Mouse (Mus musculus) embryonic facial prominence, embryonic 14.5 days (tissue): ENCODE results near the gene Cracr2b. TPM values are rescaled to one million over a fixed set of nuclear protein-coding genes. Genes with fewer than 3 reads are reported as not detected.
"Not testable (repeated sequence)": the region's sequence is repeated elsewhere in the genome, so short reads cannot be mapped to it uniquely, and the experiment has no call there.

Experiments
- ATAC-seq: fragments of 200-750 bp; cut with Nextera tagmentation; 2 replicates; pipeline ENCODE4 v1.8.0; 2017; ENCODE audit warnings: low read depth, moderate number of reproducible peaks, moderate TSS enrichment
- DNase-seq: peaks from one replicate; pipeline ENCODE4 v3.0.0-alpha.2; 2015; ENCODE audit warnings: low spot score
- H3K27ac ChIP-seq: fragments of 300-500 bp; sonication (generic); replicated peaks from 2 replicates; pipeline ENCODE4 v1.5.1; 2014; ENCODE audit warnings: low read depth, mild to moderate bottlenecking, low read length, moderate library complexity
- H3K27me3 ChIP-seq: fragments of 300-500 bp; sonication (generic); replicated peaks from 2 replicates; pipeline ENCODE4 v1.6.1; 2014; ENCODE audit warnings: low read length; ENCODE audit not compliant: control insufficient read depth, insufficient read depth
- H3K36me3 ChIP-seq: fragments of 300-500 bp; sonication (generic); 2 replicates; pipeline ENCODE4 v1.6.1; 2014; ENCODE audit warnings: low read length, mixed read lengths; ENCODE audit not compliant: control insufficient read depth, insufficient read depth
- H3K4me1 ChIP-seq: fragments of 300-500 bp; sonication (generic); 2 replicates; pipeline ENCODE4 v1.6.1; 2014; ENCODE audit warnings: antibody characterized with exemption, low read length; ENCODE audit not compliant: control insufficient read depth, insufficient read depth
- H3K4me2 ChIP-seq: fragments of 300-500 bp; sonication (generic); 2 replicates; pipeline ENCODE4 v1.6.1; 2014; ENCODE audit warnings: low read depth, mild to moderate bottlenecking, low read length, moderate library complexity, mixed read lengths
- H3K4me3 ChIP-seq: fragments of 300-500 bp; sonication (generic); 2 replicates; pipeline ENCODE4 v1.5.1; 2014; ENCODE audit warnings: low read depth, mild to moderate bottlenecking, low read length
- H3K9ac ChIP-seq: fragments of 300-500 bp; sonication (generic); 2 replicates; pipeline ENCODE4 v1.6.1; 2014; ENCODE audit warnings: low read depth, mild to moderate bottlenecking, low read length, moderate library complexity, mixed read lengths
- H3K9me3 ChIP-seq: fragments of 300-500 bp; sonication (generic); 2 replicates; pipeline ENCODE4 v1.6.1; 2016; ENCODE audit warnings: low read length; ENCODE audit not compliant: control insufficient read depth
- WGBS: fragments of 180-500 bp; shearing (Covaris S2); extraction: QIAGEN DNeasy Blood & Tissue Kit; methylation state at CpG from one replicate; pipeline ENCODE4 v1.1.7; 2014; 5-methylcytosine and 5-hydroxymethylcytosine counted together
- polyA plus RNA-seq: library from polyadenylated mRNA; unstranded; fragments of >200 nt; fragmentation: Nextera tagmentation; extraction: Ambion mirVana; gene quantifications from 2 replicates; pipeline ENCODE4 v1.2.1, GENCODE M21; 2014

Cracr2b gene
- polyA plus RNA-seq, 1 experiment from 2014 or later: 10.3 TPM

DNA sequence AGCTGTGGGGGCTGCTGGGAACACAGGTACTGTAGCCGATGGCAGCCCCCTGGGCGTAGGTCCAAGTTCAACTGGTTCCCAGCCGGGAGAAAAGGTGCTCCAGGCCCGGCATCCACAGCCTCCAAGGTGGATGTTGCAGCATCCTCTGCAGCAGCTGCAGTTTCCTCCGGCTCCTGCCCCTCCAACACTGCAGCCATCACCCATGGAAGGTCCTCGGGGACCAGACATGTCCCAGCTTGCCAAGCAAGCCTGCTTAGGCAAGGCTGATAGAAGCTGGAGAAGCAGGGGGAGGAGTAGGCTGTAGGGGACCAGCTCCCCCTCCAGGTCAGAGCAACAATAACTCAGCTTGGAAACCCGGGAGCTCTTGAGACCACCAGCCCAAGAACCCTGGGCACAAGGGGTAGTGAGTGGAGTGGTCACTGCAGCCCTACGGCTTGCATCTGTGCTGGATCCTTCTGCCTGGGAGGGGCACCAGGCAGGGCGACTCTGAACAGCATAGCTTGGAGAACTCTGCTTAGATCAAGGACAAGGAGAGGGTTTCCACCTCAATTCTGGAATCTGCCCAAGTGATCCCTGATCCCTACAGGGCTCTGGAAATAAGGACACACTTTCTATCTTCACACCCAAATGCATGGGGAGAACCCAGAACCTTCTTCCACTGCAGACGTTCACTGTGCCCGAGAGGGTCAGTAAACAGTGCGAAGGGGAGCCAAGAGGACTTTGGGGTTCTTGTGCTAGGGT, 17.6 kb upstream of the Cracr2b start:
- H3K4me3 ChIP-seq: peak overlapping the region; percentile 40
- WGBS: 14% methylated on average over 9 of the region's 12 CpGs
- H3K27ac ChIP-seq: 0 out of 2 replicates have a peak overlapping the region, but pooled peaks have one; percentile 4
- H3K9ac ChIP-seq: peak overlapping the region; percentile 56
- no peaks in the 10 kb centered on the region for H3K27me3 ChIP-seq
- ATAC-seq (peak; percentile 20), DNase-seq (peak; percentile 84)
- H3K4me1 ChIP-seq: peaks cover 17% of the 10 kb centered on the region
- no peaks in the 10 kb centered on the region for H3K9me3 ChIP-seq
- H3K4me2 ChIP-seq: peak overlapping the region; percentile 67
- peaks cover 35% of the 10 kb centered on the region for H3K36me3 ChIP-seq

- WGBS: under 1% methylated on average over 22 of the region's 25 CpGs
- peaks cover 34% of the 10 kb centered on the region for H3K36me3 ChIP-seq
These were observed 17.1 kb upstream of the Cracr2b start, which contains the start of gene Pidd1 for GRCm38 (mm10) chr7:141443828-141444237. Gene Pidd1 (minus strand): TSS chr7:141444025.

GRCm38 (mm10) chr7:141446374-141446773, 14.5 kb upstream of the Cracr2b start:
- H3K4me3 ChIP-seq, ATAC-seq, H3K9me3 ChIP-seq, DNase-seq, H3K27me3 ChIP-seq, H3K27ac ChIP-seq, H3K9ac ChIP-seq: not testable (repeated sequence)
- 84% methylated on average over 3 of the region's 3 CpGs for WGBS
- H3K4me1 ChIP-seq: peaks cover 23% of the 10 kb centered on the region
- H3K4me2 ChIP-seq: peak overlapping the region; percentile 91; the same call in 1 of the 2 replicates
- peaks cover 38% of the 10 kb centered on the region for H3K36me3 ChIP-seq

More at GRCm38 (mm10) chr7:141443828-141444237, 17.1 kb upstream of the Cracr2b start, which contains the start of gene Pidd1:
- H3K4me1 ChIP-seq: peaks cover 23% of the 10 kb centered on the region
- H3K9ac ChIP-seq: peak within 1 kb of the TSS; percentile 56
- DNase-seq: peak; percentile 92
- H3K27ac ChIP-seq: peak within 1 kb of the TSS; percentile 4; the same call in 1 of the 2 replicates
- no peaks in the 10 kb centered on the region for H3K27me3 ChIP-seq
- H3K4me3 ChIP-seq: peak within 1 kb of the TSS; percentile 40
- peak within 1 kb of the TSS; percentile 67 for H3K4me2 ChIP-seq
- H3K9me3 ChIP-seq: no peaks in the 10 kb centered on the region
- ATAC-seq: peak; percentile 63

DNA sequence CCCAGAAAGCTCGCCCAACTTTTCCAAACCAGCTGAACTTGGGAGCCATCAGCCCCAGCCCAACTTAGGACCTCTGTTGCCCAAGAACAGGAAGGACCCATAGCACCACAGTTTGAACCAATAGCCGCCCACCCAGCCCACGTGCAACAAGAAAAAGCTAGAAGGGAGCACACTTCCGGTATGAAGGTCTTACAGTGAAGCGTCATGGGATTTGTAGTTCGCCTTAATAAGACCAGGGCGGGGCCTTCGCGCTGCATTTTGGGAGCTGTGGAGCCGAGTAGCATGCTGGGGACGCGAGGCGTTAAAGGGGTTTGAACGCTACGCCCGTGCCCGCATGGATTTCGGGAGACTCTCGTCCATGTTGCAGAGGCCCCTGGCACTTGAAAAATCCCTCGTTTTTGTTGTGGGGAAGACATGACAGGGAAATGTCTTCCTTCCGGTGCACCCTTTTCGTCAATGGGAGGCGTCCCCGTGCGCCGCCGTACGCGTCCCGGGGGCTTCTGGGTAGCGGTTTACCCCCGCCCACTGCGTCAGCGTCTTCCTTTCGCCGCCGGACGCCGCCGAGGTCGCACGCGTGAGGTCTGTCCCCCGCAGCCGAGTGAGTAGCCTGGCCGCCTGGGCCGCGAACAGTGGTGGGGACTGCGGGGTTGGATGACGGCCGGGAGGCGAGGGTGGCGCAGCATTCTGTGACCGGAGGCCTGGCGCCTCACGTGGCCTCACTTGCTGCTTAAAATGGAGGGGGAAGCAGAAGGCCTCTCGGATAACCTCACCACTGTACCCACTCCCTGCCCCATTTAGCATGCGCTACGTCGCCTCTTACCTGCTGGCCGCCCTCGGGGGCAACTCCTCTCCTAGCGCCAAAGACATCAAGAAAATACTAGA, 13.5 kb upstream of the Cracr2b start, which contains the start of gene Rplp2:
Gene Rplp2, plus strand, starts transcription at position 261 of the 882 bp plus-strand sequence.
- peak; percentile 92 for ATAC-seq
- under 1% methylated on average over 41 of the region's 63 CpGs for WGBS
- no peaks in the 10 kb centered on the region for H3K9me3 ChIP-seq
- DNase-seq: peak; percentile 99
- peaks cover 40% of the 10 kb centered on the region for H3K36me3 ChIP-seq
- peak within 1 kb of the TSS; percentile 93 for H3K9ac ChIP-seq
- H3K4me3 ChIP-seq: peak within 1 kb of the TSS; percentile 85
- H3K27ac ChIP-seq: peak within 1 kb of the TSS; percentile 86
- no peaks in the 10 kb centered on the region for H3K27me3 ChIP-seq
- peaks cover 21% of the 10 kb centered on the region for H3K4me1 ChIP-seq
- peak within 1 kb of the TSS; percentile 91 for H3K4me2 ChIP-seq

DNA sequence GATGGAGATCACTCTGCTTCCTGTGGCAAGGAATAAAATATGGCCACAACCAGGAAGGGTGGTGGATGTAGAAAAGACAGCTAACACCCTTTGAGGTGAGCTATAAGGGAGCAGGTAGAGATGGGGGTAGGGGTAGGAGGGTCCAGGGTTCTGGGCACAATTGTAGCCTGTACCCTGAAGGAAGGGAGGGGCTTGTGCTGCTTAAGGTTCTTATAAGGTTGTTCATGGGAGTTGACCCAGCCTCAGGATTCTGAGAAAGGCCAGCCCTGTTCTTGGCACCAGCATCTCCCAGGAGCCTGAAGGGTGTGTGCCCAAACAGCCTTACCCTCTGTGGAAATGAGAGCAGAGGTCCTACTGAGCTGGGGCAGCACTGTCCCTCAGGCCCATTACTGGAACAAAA, 9.0 kb upstream of the Cracr2b start:
- H3K27ac ChIP-seq: no peak overlapping the region
- no peak overlapping the region for H3K9ac ChIP-seq
- H3K9me3 ChIP-seq: no peaks in the 10 kb centered on the region
- ATAC-seq (no peak), DNase-seq (no peak)
- peaks cover 12% of the 10 kb centered on the region for H3K4me1 ChIP-seq
- no peak overlapping the region for H3K4me3 ChIP-seq
- H3K4me2 ChIP-seq: no peak overlapping the region
- H3K36me3 ChIP-seq: peaks cover 41% of the 10 kb centered on the region
- no peaks in the 10 kb centered on the region for H3K27me3 ChIP-seq

DNA sequence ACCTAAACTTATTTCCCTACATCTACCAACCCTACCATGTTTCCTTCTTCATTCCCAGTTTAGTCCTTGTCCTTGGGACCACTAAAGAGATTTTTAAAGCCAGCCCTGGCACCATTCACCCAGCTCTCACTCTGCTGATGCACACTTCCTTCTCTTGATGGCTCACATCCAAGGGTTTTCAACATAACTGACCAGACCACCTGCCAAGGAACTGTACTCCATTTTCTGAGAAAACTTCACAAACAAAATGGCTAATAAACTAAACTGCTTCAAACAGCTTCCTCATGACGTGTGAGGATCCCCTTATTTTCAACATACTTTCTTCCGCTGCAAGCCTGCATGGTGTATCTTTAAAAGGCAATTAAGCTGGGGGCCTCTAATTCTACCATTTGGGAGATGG, 7.3 kb upstream of the Cracr2b start:
- Histone ChIP-seq H3K27me3 (no peaks in the 10 kb centered on the region), H3K4me3 (no peak overlapping the region), H3K9ac (no peak overlapping the region), H3K27ac (no peak overlapping the region), H3K4me2 (no peak overlapping the region), H3K9me3 (no peaks in the 10 kb centered on the region), H3K36me3 (peaks cover 38% of the 10 kb centered on the region), H3K4me1 (peaks cover 7% of the 10 kb centered on the region)
- 81% methylated on average over 2 of the region's 2 CpGs for WGBS
- DNase-seq (no peak), ATAC-seq (no peak)

DNA sequence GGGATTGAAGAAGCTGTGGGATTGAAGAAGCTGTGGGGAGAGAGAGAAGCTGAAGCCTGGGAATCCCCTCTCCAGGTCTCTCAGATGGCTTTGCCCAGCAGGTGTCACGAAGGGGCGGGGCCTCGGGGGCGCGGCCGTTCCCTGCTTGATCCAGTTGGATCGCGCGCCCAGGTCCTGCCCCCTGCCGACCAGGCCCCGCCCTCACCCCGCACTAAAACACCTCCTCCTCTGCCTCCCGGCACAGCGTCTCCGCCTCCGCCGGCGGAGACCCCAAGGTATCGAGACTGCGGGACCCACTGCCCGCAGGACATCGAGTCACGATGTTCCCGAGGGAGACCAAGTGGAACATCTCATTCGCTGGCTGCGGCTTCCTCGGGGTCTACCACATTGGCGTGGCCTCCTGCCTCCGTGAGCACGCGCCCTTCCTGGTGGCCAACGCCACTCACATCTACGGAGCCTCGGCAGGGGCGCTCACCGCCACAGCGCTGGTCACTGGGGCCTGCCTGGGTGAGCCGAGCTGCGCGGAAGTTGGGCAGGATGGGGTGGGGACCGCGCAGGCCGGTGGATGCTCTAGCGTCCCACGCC, 5.8 kb upstream of the Cracr2b start, which contains the start of gene Pnpla2:
Gene Pnpla2, plus strand, starts transcription at position 232 of the 585 bp plus-strand sequence.
- H3K4me3 ChIP-seq: peak within 1 kb of the TSS; percentile 63
- under 1% methylated on average over 30 of the region's 45 CpGs for WGBS
- peak within 1 kb of the TSS; percentile 70 for H3K9ac ChIP-seq
- ATAC-seq (peak; percentile 90), DNase-seq (peak; percentile 94)
- peak within 1 kb of the TSS; percentile 31; the same call in 1 of the 2 replicates for H3K27ac ChIP-seq
- no peaks in the 10 kb centered on the region for H3K9me3 ChIP-seq
- peaks cover 8% of the 10 kb centered on the region for H3K27me3 ChIP-seq
- H3K4me2 ChIP-seq: peak within 1 kb of the TSS; percentile 96
- peaks cover 24% of the 10 kb centered on the region for H3K36me3 ChIP-seq
- 0 out of 2 replicates have a peak, but pooled peaks cover 4% of the 10 kb centered on the region for H3K4me1 ChIP-seq
